Mouse (Mus musculus): ENCODE data around the gene BC030867.

The BC030867 gene

DNA sequence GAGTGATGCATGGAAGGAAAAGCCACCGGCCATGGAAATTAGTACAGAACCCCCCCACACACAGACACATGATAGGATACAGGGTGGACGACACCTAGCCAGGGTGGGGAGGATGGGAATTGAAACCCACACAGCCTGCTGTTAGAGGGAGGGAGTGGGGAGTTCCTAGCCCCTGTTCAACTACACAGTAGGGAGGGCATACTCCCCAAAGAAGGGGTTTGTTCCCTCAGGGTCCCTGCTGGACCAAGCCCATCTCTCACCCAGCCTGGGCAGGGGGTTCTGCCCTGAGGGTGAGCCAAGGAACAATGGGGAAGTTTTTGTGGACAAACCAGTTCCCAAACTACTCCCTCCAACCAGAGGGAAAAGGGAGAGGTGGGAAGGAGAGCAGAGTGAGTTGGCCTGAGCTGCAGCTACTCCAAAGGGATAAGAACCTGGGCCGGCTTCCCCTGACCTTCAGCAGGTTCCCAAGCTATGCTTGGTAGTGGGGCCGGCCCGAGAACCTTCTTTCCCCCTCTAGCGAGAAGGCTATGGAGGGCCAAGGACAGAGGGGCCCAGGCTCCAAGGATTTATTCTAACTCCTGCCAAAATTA is 40.9 kb downstream of the BC030867 start:
- DNase-seq (ENCODE audit: extremely low spot score, low read depth, low spot score): no peak

DNA sequence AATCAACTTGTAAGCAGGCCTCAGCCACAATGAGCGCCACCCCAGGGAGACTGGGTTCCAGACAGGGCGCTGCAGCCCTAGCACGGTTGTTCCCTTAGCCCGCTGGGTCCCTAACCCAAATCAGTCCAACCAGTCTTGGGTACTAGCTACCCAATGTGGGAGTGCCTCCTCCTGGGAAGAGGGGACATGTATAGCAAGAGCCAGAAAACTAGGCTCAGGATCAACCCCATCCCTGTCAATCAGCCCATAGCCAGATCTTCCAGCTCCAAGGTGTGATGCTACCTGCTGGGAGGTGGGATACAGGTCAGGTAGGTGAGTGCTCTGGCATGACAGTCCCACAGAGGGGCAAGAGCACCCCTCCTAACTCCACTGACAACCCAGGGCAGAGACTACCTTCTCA is 41.5 kb downstream of the BC030867 start:
- DNase-seq (ENCODE audit: extremely low spot score, low read depth, low spot score): no peak

DNA sequence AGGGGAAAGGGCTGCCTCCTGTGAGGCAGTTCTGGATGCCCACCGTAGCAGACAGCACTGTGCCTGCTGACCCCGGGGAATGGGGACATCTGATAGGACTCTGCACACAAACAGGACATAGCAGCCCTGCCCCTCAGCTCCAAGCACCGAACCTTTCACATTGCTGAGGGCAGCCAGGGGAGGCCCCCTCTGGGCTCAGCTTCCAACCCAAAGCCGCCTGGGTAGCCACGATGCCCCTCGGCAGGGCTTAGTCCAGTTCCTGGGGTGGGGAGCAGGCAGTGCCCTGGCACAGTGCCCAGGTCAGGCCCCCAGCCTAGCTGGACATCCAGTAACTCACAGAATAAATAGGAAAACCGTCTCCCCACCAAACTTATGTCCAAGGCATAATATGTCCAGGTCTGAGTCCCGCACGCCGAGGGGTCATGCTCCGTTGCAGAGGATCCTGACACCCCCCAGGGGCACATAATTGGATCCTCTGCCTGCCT is 42.4 kb downstream of the BC030867 start:
- no peak for DNase-seq (ENCODE audit: extremely low spot score, low read depth, low spot score)

DNA sequence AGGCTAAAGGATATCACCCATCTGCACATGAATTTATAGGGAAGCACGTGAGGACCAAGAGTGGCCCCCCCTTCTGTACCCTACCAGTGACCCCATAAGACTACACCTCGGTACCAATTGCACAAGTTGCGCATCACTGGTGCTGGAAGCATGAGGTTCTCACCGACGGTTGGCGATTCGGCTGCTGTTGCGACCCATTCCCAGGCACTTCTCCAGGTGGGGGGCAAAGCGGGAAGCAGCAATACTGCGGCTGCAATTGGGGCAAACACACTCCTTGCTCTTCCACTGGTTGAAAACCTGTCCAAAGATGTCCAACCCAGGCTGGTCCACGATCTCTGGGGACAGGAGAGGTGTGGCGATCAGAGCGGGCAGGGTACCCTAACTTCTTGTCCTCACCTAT is 45.3 kb downstream of the BC030867 start:
- DNase-seq (ENCODE audit: extremely low spot score, low read depth, low spot score): no peak

DNA sequence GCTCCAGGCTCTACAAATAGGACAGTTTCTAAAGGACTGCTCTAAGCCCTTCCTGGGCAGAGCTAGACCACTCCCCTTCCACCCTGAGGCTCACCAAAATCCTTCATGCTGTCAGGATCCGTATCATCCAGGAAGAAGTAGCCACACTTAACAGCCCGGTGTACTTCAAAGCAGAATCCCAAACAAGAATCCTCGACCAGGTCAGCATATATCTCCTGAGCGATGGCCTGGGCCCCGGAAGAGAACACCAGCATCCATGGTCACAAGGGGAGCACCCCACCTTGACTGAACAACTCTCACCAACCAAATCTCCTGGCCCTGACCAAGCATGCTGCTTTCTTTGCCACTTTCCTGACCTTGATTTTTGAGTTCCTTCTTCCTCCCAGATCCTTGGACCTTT is 45.7 kb downstream of the BC030867 start:
- DNase-seq (ENCODE audit: extremely low spot score, low read depth, low spot score): no peak

DNA sequence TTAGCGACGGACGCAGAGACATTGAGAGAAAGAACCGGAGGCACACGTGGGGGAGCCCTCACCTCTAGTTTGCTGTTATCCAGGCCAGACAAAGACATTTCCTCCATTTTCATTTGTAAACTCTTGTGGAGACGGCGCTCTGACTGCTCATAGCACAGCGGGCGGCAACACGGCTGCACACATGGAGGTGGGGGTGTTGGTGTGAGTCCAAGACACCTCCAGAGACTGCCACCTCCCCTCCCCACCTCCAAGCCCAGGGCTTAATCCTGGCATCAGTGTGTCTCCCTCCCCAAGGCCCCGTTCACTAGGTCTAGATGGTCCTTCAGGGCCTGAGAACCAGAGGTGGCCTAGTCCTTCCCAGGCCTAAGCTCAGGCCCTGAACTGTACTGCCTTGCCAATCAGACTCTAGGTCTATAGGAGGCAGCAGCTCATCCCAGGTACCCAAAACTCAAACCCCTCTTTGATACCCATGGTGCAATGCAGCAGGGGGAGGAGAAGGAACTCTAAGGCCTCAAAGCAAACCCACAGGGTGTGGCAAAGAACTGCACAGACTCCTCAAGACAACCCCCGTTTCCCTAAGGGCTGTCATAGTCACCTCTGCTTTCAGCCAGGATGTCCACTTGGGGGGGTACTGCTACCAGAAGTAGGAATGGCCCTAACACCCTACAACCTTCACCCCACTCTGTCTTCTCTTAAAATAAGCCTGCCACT is 46.4 kb downstream of the BC030867 start:
- no peak for DNase-seq (ENCODE audit: extremely low spot score, low read depth, low spot score)

DNA sequence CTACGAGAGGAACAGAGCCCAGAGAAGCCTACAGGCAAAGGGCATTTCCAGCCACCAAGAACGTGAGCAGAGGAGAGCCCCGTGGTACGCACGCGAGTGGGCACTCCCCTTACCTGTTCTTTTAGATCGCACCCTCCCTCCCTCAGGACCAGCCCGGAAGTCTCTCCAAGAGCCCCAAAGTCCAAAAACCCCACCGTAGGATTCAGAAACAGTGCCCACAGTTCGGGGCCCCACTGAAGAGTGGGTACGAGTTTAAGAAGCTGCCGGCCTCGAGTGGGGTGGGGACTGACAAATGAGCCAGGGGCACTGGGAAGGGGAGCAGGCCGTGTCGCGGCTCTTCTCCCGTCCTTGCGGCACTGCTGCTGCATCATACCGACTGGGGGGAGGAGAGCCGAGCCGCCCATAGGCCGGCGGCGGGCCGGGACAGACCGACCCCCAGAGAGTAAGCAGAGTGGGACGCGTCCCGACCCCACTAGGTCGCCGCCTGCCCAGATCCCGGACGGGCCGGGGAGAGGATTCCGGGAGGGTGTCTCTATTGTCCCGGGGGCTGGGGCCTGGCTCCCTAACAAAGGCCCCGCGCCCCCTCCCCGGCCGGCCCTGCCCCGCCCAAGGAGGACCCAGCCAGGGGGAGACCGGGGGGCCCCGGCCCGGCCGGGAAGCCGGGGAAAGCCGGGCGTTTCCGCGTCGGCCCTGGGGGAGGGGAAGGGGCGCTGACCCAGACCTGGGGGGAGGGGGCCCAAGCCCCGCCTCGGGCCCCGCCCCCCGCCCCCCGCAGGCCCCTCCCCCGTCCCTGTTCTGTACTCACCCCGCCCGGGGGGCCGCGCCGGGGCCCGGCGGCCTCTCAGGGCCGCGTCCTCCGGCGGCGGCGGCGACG is 47.2 kb downstream of the BC030867 start:
- DNase-seq (ENCODE audit: extremely low spot score, low read depth, low spot score): no peak

DNA sequence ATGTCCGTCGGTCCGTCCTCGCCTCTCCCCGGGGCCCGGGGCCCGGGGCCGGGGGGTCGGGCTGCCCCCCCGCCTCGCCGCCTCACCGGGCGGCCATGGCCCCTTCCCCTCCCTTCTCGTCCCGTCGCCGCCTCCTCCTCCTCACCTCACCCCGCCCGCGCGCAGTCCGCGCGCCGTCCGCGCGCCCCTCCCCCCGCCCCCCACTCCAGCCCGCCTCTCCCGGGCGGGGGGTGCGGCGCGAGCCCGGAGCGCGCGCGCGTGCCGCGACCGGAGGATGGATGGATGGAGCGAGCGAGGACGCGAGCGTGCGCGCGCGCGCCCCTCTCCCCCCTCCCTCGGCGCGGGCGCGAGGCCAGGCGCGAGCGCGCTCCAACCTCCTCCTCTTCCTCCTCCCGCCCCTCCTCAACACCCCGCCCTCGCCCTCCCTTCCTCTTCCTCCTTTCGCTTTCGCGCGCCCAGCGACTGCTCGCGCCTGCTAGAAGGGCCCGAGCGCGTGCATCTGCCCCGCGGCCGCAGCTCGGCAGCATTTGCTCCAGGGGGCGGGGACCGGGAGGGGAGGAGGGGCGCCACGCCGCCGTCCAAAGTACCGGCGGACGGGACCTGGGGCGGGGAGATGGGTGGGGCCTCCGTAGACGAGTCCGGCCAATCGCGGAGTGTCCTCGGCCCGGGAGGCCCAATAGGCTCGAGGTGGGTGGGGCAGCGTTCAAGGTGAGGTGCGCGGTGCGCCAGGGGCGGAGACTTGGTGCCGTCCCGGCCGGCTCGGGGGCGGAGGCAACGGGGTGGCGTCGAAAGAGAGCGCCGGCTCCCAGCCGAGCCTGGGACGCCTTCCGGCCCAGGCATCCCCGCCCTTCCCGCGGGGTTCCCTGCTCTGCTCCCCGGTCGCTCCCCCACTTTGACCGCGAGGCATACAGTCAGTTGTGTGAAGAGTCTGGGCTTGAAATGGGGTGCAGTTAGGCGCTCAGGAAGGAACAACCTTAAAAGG is 48.1 kb downstream of the BC030867 start, which contains the start of gene Atxn7l3:
TSS of gene Atxn7l3 (minus strand) at position 141 of the 982 bp plus-strand sequence.
- DNase-seq (ENCODE audit: extremely low spot score, low read depth, low spot score): peak; percentile 85

DNA sequence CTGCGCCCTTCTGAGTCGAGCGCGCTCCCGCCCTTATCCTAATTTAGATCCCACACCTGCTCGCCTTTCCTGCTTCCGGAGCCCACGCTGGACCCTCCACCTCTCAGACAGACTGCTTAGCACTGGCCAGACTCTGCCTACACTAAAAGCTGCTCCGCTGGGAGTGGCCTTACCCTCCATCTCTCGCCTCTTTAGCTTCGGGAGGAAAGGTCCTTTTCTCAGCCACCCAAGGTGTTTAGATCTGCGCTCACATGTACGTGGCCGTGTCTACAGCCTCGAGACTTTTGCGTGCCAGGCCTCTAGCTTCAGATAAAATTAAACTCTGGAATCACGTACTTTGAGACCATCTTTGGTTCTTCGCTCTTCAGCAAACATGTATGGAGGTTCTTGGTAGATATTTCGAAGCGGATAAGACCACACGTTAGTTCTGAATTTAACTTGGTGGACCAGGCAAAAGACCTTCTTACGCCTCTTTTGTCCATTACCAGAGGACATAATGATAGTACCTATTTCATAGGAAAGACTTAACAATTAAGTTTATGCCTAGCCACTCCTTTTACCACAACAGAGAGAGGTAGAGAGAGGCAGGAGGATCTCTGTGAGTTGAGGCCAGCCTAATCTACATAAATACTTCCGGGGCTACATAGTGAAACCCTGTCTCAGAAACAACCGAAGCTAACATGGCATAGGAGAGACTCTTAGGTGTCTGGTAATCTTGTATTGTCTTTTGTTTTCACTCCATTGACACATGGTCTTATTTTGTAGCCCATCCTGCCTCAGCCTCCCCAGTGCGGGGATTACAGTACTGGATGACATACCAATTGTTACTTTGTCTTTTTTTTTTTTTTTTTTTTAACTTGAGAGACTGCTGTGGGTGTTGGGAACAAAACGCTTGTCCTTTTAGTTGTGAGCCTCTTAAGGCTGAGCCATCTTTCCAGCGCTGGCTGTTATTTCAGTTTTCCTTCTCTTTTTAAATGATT is 49.2 kb downstream of the BC030867 start:
- DNase-seq (ENCODE audit: extremely low spot score, low read depth, low spot score): no peak

DNA sequence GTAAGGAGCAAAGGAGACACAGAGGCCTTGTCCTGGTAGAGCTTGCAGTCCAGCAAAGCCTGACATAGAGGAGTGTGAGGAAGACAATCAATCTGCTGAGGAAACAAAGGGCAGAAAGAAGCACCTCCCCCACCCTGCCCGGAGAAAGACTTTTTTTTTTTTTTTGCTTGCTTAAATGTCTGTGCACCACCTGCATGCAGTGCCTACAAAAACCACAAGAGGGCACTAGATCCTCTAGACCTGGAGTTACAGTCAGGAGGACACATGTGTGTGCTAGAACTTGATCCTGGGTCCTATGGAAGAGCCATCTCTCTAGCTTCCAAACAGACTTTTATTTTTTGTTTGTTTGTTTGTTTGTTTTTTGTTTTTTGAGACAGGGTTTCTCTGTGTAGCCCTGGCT is 51.2 kb downstream of the BC030867 start:
- no peak for DNase-seq (ENCODE audit: extremely low spot score, low read depth, low spot score)

DNA sequence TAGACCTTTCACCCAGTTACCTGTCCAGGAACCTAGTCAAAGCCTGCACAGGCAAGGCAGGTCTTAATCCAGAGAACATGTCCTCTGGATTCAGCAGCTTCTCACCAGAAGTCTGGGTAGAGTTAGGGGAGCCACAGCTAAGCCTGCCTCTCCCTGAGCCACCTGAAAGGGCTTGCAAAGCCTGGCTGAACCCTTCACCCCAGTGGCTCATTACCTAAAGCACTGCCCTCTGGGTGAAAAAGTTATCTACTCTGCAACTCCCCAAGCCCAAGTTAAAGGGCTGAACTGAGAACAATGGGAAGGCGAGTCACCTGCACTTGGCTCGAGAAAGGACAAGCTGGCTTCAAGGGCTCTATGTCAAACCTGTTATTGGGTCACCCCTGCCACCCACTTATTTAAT is 55.5 kb downstream of the BC030867 start:
- DNase-seq (ENCODE audit: extremely low spot score, low read depth, low spot score): no peak

DNA sequence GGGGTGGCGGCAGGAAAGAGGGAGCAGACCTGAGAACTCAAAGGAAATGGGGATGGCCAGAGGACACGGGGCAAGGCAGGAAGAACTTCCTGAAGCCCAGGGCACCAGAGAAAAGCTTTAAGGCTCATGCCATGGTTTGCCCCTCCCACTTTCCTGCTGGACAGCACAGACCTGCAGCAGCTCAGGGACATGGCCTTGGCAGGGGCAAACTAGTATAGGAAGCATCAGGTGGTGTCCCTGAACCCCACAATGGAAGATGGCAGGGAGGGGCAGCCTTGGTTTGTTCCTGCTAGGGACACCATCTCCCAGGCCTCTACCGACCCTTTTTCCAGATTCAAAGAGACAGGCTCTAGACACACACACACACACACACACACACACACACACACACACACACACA is 56.7 kb downstream of the BC030867 start:
- DNase-seq (ENCODE audit: extremely low spot score, low read depth, low spot score): no peak

DNA sequence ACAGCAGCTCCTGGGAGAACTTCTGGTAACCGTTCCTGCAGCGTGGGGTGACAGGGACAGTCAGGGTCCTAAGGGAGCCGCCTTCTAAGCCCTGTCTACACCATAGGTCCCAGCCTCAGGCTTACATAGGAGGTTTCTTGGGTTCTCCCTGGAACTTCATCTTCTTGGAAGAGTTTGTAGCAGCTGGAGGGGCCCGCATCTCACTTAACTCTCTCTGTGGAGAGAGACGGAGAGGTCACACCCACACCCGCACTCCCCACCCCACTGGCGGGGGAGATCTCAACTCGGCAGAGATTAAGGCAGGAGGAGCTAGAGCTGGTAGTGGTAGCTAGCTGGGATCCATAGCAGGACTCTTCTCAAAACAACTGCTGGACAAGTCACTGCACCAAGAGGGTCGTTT is 59.4 kb downstream of the BC030867 start:
- DNase-seq (ENCODE audit: extremely low spot score, low read depth, low spot score): no peak

DNA sequence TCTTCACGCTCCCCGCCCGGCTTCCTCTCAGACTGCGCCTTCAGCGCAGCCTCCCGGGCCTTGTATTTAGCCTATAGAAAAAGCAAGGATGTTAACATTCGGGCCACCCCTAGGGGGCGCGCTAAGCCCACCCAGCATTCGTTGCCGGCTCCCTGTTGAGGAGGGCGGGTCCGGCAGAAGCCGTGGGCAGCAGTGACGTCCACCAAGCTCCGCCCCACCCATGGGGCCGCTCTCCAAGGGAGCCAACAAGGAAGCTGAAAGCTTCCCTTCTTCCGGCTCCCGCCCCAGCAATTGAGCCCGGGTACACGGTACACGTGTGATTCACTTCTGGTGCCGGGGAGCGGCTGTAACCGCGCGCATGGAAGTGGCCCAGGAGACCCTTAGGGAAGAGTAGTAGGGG is 60.3 kb downstream of the BC030867 start:
- peak; percentile 88 for DNase-seq (ENCODE audit: extremely low spot score, low read depth, low spot score)

DNA sequence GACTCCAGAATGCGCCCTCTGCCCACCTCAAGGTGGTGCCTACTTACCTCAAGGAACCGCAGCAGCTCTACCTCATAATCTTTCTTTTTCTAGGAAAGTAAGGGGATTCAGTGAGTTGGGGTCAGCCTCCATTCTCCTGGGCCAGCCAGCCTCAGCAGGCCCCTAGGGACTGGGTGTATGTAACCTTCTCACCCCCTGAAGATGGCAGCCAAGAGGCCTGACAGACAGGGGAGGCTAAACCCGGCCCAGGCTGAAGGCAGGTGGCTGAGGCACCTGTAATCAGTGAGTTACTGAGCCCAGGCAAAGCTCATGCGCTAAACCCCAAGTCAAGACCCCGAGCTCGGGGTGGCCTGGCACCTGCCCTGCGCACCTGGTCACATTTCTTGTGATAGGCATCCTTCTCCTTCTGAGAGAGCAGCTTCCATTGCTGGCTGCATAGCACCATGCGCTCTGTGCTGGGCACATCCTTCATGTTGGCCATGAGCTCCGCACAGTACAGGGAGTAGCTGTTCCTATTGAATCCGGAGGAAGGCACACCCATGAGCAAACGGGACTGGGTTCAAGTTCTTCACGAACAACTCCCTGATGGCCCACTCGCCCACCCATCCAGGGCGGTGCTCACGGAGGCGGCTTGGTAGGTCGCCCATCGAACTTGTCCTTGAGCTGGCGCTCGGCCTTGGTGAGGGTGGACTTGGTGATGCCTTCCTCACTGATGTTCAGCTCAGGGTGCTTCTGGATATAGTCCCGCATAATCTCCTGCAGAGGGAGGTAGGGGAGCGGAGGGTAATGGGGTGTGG is 61.3 kb downstream of the BC030867 start:
- no peak for DNase-seq (ENCODE audit: extremely low spot score, low read depth, low spot score)

DNA sequence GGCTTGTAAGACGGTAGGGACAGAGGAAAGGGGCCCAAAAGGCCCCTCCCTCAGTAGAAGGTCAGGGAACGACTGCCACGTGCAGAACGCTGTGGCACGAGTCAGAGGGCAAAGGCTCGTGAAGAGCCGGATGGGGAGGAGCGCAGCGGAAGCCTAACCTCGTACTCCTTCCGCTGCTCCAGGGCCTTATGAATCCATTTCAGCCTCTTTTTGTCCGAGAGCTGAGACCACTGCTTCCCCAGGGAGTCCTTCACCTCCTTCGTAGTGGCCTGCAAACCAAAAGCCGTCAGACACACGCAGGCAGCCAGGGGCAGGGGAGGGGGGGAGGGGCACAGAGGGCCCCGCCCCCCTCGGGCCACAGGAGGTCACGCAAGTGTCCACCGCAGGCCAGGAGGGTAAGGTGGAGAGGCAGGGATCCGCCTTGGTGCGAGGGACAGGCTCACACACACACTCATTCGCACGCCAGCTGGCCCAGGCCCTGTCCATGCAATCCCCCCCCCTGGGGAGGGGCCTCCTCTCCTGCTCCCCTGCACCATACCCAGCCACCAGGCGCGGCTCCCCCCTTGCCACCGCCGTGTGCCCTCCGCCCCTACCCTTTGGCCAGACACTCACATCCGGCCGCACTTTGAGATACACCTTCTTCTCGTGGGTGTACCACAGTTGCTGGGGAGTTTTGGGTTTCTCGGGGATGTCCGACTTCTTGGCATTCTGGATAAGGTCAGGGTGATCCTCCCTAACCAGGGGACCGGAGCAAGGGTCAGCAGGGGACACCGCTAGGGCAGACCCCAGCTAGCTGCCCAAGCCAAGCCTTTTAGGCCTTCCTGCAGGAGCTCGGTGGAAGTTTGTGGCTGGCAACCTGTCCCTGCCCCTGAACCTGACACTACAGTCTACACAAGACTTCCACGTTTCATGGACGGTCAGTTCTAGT is 62.4 kb downstream of the BC030867 start:
- no peak for DNase-seq (ENCODE audit: extremely low spot score, low read depth, low spot score)

DNA sequence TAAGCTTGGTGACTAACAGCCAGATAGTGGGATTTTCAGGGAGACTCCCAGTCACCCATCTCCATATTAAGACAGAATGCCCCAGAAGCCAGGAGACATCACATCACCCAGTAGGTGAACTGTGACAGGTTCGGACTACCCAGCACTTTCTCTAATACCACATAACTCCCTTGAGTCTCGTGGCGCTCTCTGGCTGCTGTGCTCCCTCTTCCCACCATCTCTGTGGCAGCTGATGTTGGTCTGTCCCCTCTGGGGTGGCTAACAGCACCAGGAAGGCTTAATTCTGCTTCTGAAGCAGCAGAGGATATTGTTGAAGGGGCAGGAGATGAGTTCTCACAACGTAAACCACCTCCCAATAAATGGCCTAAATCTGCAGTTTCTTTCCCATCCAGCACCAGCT is 63.3 kb downstream of the BC030867 start:
- DNase-seq (ENCODE audit: extremely low spot score, low read depth, low spot score): no peak

DNA sequence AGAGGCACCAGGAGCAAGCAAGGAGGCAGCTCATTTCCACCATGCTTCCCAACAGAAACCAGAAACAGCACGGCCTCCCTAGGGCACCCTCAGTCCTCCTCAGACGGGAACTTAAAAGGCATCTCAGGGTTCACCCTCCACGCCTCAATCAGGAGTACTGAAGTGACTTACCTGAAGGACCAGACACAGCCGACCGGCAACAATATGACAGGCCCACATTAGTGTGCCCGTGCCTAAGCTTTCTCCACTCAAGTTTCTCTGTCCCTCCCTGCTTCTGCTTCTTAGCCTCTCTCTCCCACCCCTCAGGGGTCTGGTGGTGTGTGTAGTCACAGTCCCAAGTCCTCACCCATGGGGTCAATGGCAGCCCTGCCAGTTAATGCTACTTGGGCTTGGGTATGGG is 63.9 kb downstream of the BC030867 start:
- DNase-seq (ENCODE audit: extremely low spot score, low read depth, low spot score): no peak

Measured in hindlimb bud, embryonic 11.5 days (tissue).